In the genomic region with DNA sequence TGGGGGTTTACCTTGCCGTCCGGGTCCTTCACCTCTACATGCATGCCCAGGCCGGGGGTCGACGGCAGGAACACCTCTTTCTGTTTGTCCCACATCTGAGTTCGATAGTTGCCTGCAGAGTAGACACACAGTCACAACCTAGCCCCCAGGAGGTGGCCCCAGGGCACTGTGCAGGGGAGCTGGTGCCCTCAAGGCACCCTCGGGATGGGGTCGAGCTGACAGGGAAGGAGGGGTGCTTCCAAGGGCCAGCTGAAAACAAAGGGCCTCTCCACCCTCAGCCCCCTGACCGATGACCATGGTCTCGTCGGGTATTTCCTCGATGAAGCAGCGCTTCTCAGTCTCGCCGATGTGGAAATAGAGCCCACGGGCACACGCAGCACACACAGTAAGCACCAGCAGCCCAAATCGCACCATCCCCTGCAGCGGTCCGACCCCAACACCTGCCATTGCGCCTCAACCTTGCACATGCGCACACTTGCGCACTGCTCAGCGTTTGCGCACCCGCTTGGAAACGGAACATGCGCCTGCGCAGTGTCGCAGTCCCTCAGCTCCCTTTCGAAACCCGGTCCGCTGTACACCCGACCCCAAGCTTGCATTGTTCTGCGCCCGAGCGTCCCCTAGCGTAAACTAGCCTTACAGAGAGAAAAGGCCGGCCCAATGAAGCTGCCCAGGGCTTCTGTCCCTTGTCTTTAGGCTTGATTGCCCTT, we compare ENCODE assay signal across 7 mouse cellular contexts. TPM values are rescaled to one million over a fixed set of nuclear protein-coding genes. Genes with fewer than 3 reads are reported as not detected.
DNase-seq lines count a peak whose midpoint lies in the region; ATAC-seq lines count a peak whose summit lies in the region.

Gene Tmed4, minus strand, starts transcription at position 484 of the 707 bp plus-strand sequence.

- peak within 1 kb of the TSS; percentile 89 for H3K4me3 ChIP-seq in embryonic facial prominence, embryonic 12.5 days
- H3K4me3 ChIP-seq in limb, embryonic 11.5 days (ENCODE audit: low read depth, low read length) = peak within 1 kb of the TSS; percentile 98
- peak within 1 kb of the TSS; percentile 99 for H3K4me3 ChIP-seq in midbrain, embryonic 14.5 days (replicated peaks; ENCODE audit: low read depth, low read length)

- H3K9ac ChIP-seq in embryonic facial prominence, embryonic 12.5 days = peak within 1 kb of the TSS; percentile 79
- peak within 1 kb of the TSS; percentile 82 for H3K9ac ChIP-seq in limb, embryonic 11.5 days (ENCODE audit: low read length)
- peak within 1 kb of the TSS; percentile 96 for H3K9ac ChIP-seq in midbrain, embryonic 14.5 days (replicated peaks; ENCODE audit: low read length)

- peaks cover 18% of the 10 kb centered on the region for H3K36me3 ChIP-seq in embryonic facial prominence, embryonic 12.5 days
- peaks cover 2% of the 10 kb centered on the region for H3K36me3 ChIP-seq in limb, embryonic 11.5 days (ENCODE audit: control insufficient read depth, insufficient read depth, low read length)
- peaks cover 29% of the 10 kb centered on the region for H3K36me3 ChIP-seq in midbrain, embryonic 14.5 days (ENCODE audit: control insufficient read depth, insufficient read depth, low read length)

- H3K9me3 ChIP-seq in embryonic facial prominence, embryonic 12.5 days = no peaks in the 10 kb centered on the region
- no peaks in the 10 kb centered on the region for H3K9me3 ChIP-seq in limb, embryonic 11.5 days (ENCODE audit: control insufficient read depth, low read length)
- H3K9me3 ChIP-seq in midbrain, embryonic 14.5 days (ENCODE audit: control insufficient read depth, low read length) = no peaks in the 10 kb centered on the region

- DNase-seq in adrenal gland, postnatal 25 days = peak; percentile 99
- DNase-seq in heart, adult 11 months = peak; percentile 100
- DNase-seq in kidney, adult 18-20 months = peak; percentile 99
- DNase-seq in limb, embryonic 11.5 days (ENCODE audit: low spot score) = peak; percentile 96
- peak; percentile 99 for DNase-seq in midbrain, embryonic 14.5 days
- peak; percentile 97 to 98 for DNase-seq in spleen, adult 18-20 months

- under 1% methylated on average over 39 of the region's 39 CpGs for WGBS in embryonic facial prominence, embryonic 12.5 days
- WGBS in limb, embryonic 11.5 days = under 1% methylated on average over 39 of the region's 39 CpGs
- WGBS in midbrain, embryonic 14.5 days = under 1% methylated on average over 39 of the region's 39 CpGs

- peak; percentile 97 for ATAC-seq in embryonic facial prominence, embryonic 12.5 days (ENCODE audit: insufficient number of reproducible peaks, insufficient read depth, low FRiP score, low TSS enrichment)
- ATAC-seq in limb, embryonic 11.5 days (ENCODE audit: insufficient number of reproducible peaks, low FRiP score, low TSS enrichment, low read depth) = peak; percentile 92
- ATAC-seq in midbrain, embryonic 14.5 days (ENCODE audit: low FRiP score, low TSS enrichment) = peak; percentile 96

- peaks cover 13% of the 10 kb centered on the region for H3K4me1 ChIP-seq in embryonic facial prominence, embryonic 12.5 days
- H3K4me1 ChIP-seq in limb, embryonic 11.5 days (ENCODE audit: control insufficient read depth, insufficient read depth, low read length) = peaks cover 4% of the 10 kb centered on the region; the same call in 1 of the 2 replicates
- H3K4me1 ChIP-seq in midbrain, embryonic 14.5 days (ENCODE audit: control insufficient read depth, insufficient read depth, low read length) = peaks cover 17% of the 10 kb centered on the region

- peak within 1 kb of the TSS; percentile 72 for H3K4me2 ChIP-seq in embryonic facial prominence, embryonic 12.5 days (replicated peaks)
- peak within 1 kb of the TSS; percentile 79 for H3K4me2 ChIP-seq in limb, embryonic 11.5 days (ENCODE audit: low read depth, severe bottlenecking)
- H3K4me2 ChIP-seq in midbrain, embryonic 14.5 days (ENCODE audit: low read length) = peak within 1 kb of the TSS; percentile 93

- no peaks in the 10 kb centered on the region for H3K27me3 ChIP-seq in embryonic facial prominence, embryonic 12.5 days
- no peaks in the 10 kb centered on the region for H3K27me3 ChIP-seq in limb, embryonic 11.5 days (ENCODE audit: control insufficient read depth, insufficient read depth, low read length)
- no peaks in the 10 kb centered on the region for H3K27me3 ChIP-seq in midbrain, embryonic 14.5 days (ENCODE audit: control insufficient read depth, insufficient read depth, low read length)

- peak within 1 kb of the TSS; percentile 47 for H3K27ac ChIP-seq in embryonic facial prominence, embryonic 12.5 days
- peak within 1 kb of the TSS; percentile 9; the same call in 1 of the 2 replicates for H3K27ac ChIP-seq in limb, embryonic 11.5 days (replicated peaks; ENCODE audit: low read depth, low read length)
- H3K27ac ChIP-seq in midbrain, embryonic 14.5 days (replicated peaks; ENCODE audit: low read depth, low read length) = peak within 1 kb of the TSS; percentile 91

RNA-seq across cellular contexts. Expression of gene Tmed4, which starts in this region (rescaled TPM):
- total RNA-seq in adrenal gland, postnatal 25 days (2021) = 93.1 and 105 TPM in 2 replicates
- 114 and 116 TPM in 2 replicates for polyA plus RNA-seq in embryonic facial prominence, embryonic 12.5 days (2016; fragmentation: Nextera tagmentation; extraction: Ambion mirVana)
- polyA plus RNA-seq in limb, embryonic 11.5 days (2014; fragmentation: Nextera tagmentation; extraction: Ambion mirVana) = 114 TPM in 2 replicates
- polyA plus RNA-seq in midbrain, embryonic 14.5 days (2014; fragmentation: Nextera tagmentation; extraction: Ambion mirVana) = 132 and 140 TPM in 2 replicates

Comparison
In these comparisons a context has a peak if more than half of its experiments do, and no peak if none do; other contexts are left out.
1. Peak in every context shown above with its lines: DNase-seq, ATAC-seq, H3K4me3 ChIP-seq and H3K27ac ChIP-seq.
2. H3K27ac ChIP-seq: peak in every context shown above with its lines; median percentile 91 in midbrain, embryonic 14.5 days; 47 in embryonic facial prominence, embryonic 12.5 days; 9 in limb, embryonic 11.5 days.